Mouse (Mus musculus): ENCODE data around the gene Gnai2.

- TF ChIP-seq CTCF (IDR thresholded peaks at IDR 0.05; ENCODE audit: control insufficient read depth, insufficient read depth, low read length) (no peak), POLR2A (IDR thresholded peaks at IDR 0.05; ENCODE audit: borderline replicate concordance, control insufficient read depth, low read depth, low read length) (no peak)
These were observed 6.5 kb upstream of the Gnai2 start for GRCm38 (mm10) chr9:107641666-107642065.

Measured in bone marrow, adult 2 months (tissue).